Mouse (Mus musculus) adrenal gland, postnatal 36 days (tissue): ENCODE results near the gene Ninl. TPM values are rescaled to one million over a fixed set of nuclear protein-coding genes. Genes with fewer than 3 reads are reported as not detected.
A peak's percentile ranks its signal among the peaks of the same experiment; 100 is the strongest.

Experiments used
- DNase-seq, 2 experiments: peaks; one replicate each; pipeline ENCODE4 v3.0.0; 2021; ENCODE audit warnings: mixed read lengths in 1 of 2
- total RNA-seq, 2 experiments: library from RNA; stranded (reverse); gene quantifications; 2 replicates each; pipeline ENCODE4 v1.2.3; 2021

Ninl gene
- total RNA-seq, 2 experiments from 2014 or later: 15.4 to 24.7 TPM

DNA sequence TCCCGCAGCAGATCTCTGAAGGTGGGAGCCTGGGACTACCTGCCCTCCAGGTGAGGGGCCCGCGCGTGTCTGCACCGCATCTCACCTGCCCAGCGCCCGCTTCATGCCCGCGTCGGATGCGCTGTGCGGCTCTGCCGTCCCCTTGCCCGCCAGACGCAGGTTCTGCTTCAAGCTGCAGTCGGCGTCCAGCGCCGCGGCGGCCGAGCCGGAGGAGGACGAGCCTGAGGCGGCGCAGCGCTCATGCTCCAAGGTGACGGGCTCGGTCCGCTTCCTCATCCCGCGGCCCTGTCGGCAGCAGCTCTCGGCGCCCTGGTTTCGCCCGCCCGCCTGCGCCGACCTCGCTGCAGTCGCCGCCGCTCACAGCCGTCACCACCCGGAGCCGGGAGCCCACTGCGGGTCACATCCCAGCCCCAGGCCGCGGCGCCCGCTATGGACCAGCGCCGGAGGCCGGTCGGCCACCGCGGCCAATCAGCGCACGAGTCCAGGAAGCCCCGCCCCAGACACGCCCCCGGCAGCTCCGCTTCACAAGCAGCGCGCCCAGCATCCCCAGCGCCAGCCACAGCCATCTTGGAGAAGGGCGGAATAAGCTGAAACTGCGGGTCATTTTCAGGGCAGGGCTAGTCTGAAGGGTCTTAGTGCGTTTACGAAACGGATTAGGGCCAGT, 134.8 kb downstream of the Ninl start, which contains the start of gene Abhd12:
Abhd12 (minus strand) TSS at position 470 of the 664 bp plus-strand sequence.
- peak; percentile 100 for DNase-seq

- DNase-seq: no peak
Observed at GRCm38 (mm10) chr2:150902347-150902746, 136.8 kb downstream of the Ninl start.

DNA sequence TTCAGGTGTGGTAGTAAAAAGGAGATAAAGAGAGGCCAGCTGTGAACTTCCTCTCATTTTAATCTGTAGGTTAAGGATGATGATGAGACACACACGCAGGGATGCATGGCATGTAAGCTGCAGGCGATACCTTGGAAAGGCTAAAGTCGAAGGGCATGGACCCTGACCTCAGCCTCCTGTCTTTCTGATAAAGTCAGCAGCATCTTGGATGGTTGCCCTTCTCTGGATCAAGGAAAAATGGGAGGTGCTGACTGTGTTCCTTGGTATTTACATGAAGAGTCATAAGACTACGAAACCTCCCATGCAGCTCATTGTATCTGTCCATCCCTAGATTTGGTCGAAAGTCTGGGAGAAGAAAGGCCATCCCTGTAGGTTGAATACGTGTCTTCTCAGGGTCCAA, 138.8 kb downstream of the Ninl start:
- DNase-seq: no peak

GRCm38 (mm10) chr2:150895691-150896252, 143.4 kb downstream of the Ninl start:
- no peak for DNase-seq

DNA sequence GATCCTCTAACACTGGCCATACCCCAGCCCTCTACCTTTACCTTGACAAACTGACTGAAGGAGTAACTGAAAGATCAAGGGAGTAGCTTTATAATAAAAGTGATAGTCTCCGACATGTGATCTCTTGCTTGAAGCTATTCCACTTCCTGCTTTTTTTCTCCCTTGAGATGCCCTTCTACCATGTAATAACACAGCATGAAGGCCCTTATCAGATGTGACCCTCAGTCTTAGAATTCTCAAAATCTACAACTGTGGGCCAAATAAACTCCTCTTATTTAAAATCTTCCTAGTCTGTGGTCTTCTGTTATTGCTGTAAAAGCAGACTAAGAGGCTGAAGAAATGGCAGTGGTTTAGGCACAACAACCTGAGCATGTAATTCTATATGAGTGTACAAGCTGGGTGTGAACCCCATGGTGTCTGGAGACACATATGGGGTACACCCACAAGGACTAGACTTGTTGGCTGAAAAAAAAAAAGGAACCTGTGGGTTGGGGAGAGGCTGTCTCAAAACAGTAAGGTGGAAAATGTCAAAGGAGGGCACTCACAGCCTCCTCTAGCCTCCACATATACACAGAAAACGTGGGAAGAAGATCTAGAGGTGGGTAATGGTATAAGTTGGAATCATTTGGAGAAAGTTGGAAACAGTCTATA, 144.4 kb downstream of the Ninl start:
- no peak for DNase-seq

DNA sequence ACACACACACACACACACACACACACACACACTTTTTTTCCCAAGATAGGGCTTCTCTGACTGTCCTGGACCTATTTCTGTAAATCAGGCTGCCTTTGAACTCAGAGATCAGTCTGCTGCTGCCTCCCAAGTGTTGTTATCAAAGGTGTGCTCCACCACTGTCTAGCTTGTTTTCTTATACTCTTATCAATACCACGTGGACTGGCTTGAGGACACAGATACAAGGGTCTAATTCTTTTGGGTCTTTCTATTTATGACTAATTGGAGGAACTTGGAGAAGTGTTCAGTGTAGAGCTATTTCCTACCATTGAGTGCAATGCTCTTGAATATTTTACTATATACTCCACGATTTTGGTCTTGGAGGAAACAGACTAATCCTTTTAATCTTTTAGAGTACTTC, 151.8 kb downstream of the Ninl start:
- no peak for DNase-seq

DNA sequence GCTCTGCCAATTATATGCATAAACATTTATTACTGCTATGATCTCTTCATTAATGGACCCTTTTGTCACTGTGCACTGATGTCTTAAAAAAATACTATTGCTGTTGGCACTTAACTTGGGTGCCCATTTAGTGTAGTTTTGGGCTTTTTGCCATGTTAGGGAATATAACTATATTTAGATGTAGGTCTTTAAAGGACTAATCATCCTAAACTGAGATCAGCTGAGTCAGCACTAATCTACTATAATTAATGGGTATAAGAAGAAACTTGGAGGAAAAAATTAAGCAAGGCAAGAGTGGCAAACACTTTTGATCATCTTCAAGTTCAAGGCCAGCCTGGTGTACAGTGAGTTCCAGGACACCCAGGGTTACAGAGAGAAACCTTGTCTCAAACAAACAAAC, 152.9 kb downstream of the Ninl start:
- no peak for DNase-seq

DNA sequence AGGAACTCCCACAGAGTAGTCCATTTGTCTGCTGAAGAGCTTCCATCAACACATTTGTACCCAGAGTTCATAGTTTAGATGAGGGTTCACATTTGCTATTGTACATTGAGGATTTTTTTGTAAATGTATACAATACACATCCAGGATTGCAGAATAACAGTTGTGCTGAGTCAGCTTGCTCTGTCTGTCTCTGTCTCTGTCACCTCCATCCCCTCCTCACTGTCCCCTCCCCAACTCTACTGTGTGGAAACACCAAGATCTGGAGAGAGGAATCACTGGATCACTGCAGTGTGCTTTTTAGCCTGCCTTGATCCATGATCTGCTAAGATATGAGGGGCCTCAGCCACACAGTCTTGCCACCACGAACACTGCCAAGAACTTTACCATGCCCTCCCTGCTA, 153.4 kb downstream of the Ninl start:
- DNase-seq: no peak

DNA sequence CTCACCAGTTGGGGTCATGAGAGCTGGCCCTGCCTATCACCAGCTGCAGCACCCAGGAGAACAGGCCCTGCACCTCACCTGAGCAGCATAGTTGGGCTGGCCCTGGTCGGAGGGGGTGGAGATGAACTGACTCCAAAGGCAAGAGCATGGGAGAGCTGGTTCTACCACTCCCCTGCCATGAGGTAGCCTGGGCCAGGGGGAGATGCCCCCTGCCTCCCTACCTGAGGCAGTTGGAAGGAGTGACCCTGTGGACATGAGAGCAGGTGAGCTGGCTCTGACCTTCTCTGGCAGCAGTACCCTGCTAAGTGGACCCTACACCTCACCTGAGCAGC, 154.4 kb downstream of the Ninl start:
- no peak for DNase-seq

Other genes with a start within 250 kb of the Ninl start
- 10 to 100 TPM; 67.0 to 72.7 TPM for gene Abhd12, start 134.6 kb downstream of the Ninl start, total RNA-seq
- 1 to 10 TPM; 3.5 to 3.9 TPM for gene Gins1, start 134.0 kb downstream of the Ninl start, total RNA-seq
- gene Nanp, start within 50 bp of the Ninl start, total RNA-seq: 10 to 100 TPM in 1 of 2 experiments, 1 to 10 TPM in 1; 8.7 to 11.1 TPM
- gene Gm14151, start 53.0 kb upstream of the Ninl start, total RNA-seq: not detected
- not detected for gene Gm14147, start 58.9 kb upstream of the Ninl start, total RNA-seq